Mouse (Mus musculus) limb, embryonic 13.5 days (tissue): ENCODE data around the gene Gm14744. TPM values are rescaled to one million over a fixed set of nuclear protein-coding genes. Genes with fewer than 3 reads are reported as not detected.
"Not testable (repeated sequence)": the region's sequence is repeated elsewhere in the genome, so short reads cannot be mapped to it uniquely, and the experiment has no call there.

Source experiments
- ATAC-seq: fragments of 200-750 bp; cut with Nextera tagmentation; 2 replicates; pipeline ENCODE4 v1.8.0; 2017; ENCODE audit warnings: low read depth, moderate number of reproducible peaks, moderate TSS enrichment; ENCODE audit not compliant: low FRiP score
- H3K27ac ChIP-seq: fragments of 300-500 bp; sonication (generic); 2 replicates; pipeline ENCODE4 v1.5.1; 2015; ENCODE audit warnings: inconsistent platforms, mild to moderate bottlenecking, moderate library complexity
- H3K27me3 ChIP-seq: fragments of 300-500 bp; sonication (generic); 2 replicates; pipeline ENCODE4 v1.6.1; 2015; ENCODE audit warnings: mild to moderate bottlenecking, inconsistent platforms
- H3K36me3 ChIP-seq: fragments of 300-500 bp; sonication (generic); 2 replicates; pipeline ENCODE4 v1.6.1; 2015; ENCODE audit warnings: inconsistent platforms, mild to moderate bottlenecking, moderate library complexity
- H3K4me1 ChIP-seq: fragments of 300-500 bp; sonication (generic); 2 replicates; pipeline ENCODE4 v1.6.1; 2015; ENCODE audit warnings: inconsistent platforms
- H3K4me2 ChIP-seq: fragments of 300-500 bp; sonication (generic); replicated peaks from 2 replicates; pipeline ENCODE4 v1.6.1; 2015; ENCODE audit warnings: inconsistent platforms, mild to moderate bottlenecking, moderate library complexity
- H3K4me3 ChIP-seq: fragments of 300-500 bp; sonication (generic); 2 replicates; pipeline ENCODE4 v1.5.1; 2015; ENCODE audit warnings: moderate library complexity, mild to moderate bottlenecking, inconsistent platforms
- H3K9ac ChIP-seq: fragments of 300-500 bp; sonication (generic); 2 replicates; pipeline ENCODE4 v1.6.1; 2015; ENCODE audit warnings: mild to moderate bottlenecking, inconsistent platforms
- H3K9me3 ChIP-seq: fragments of 300-500 bp; sonication (generic); 2 replicates; pipeline ENCODE4 v1.6.1; 2016; ENCODE audit warnings: inconsistent platforms
- WGBS: fragments of 180-500 bp; shearing (Covaris S2); methylation state at CpG from one replicate; pipeline ENCODE4 v1.1.7; 2015; 5-methylcytosine and 5-hydroxymethylcytosine counted together
- polyA plus RNA-seq: library from polyadenylated mRNA; unstranded; fragments of >200 nt; fragmentation: Nextera tagmentation; extraction: Ambion mirVana; gene quantifications from 2 replicates; pipeline ENCODE4 v1.2.1, GENCODE M21; 2015

Gene Gm14744
- polyA plus RNA-seq: not detected in 2 replicates

DNA sequence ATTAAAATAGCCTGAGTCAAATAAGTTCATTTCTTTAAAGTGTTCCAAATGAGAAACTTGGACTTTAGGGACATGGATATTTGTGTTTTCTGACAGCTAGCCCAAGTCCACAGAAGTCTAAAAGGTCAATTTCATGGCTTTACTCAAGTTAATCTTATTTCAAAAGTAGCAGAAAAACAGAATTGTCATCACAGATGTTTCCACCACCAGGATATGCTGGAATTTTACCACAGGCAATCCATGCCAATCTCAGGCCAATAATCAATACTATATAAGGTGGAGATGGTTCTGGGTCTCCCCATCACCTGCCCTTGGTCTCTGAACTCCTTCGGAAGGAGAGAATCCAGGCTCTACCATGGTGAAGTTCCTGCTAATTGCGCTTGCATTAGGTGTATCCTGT is at the start of gene Gm14744:
TSS of gene Gm14744 (plus strand) at position 301 of the 400 bp plus-strand sequence.
- not testable (repeated sequence) for H3K9ac ChIP-seq, ATAC-seq, H3K4me1 ChIP-seq, H3K36me3 ChIP-seq, H3K27ac ChIP-seq, H3K4me2 ChIP-seq, H3K9me3 ChIP-seq, H3K27me3 ChIP-seq, H3K4me3 ChIP-seq
- WGBS: 83% methylated on average over 2 of the region's 2 CpGs

GRCm38 (mm10) chrX:77853523-77853922 is 11.0 kb upstream of the Gm14744 start, which contains the start of gene Pbsn:
TSS of gene Pbsn (minus strand) at chrX:77853623.
- no peak for ATAC-seq
- 82% methylated on average over 1 of the region's 1 CpGs for WGBS
- H3K9ac ChIP-seq: no peak within 1 kb of the TSS

GRCm38 (mm10) chrX:77880033-77880432 is 15.5 kb downstream of the Gm14744 start:
- not testable (repeated sequence) for H3K4me2 ChIP-seq, H3K9ac ChIP-seq, H3K27me3 ChIP-seq, ATAC-seq, H3K9me3 ChIP-seq, H3K4me1 ChIP-seq, H3K27ac ChIP-seq, H3K4me3 ChIP-seq, H3K36me3 ChIP-seq
- WGBS: 66% methylated on average over 2 of the region's 4 CpGs

More at GRCm38 (mm10) chrX:77853523-77853922, 11.0 kb upstream of the Gm14744 start, which contains the start of gene Pbsn:
- Histone ChIP-seq H3K4me3 (no peak within 1 kb of the TSS), H3K27me3 (no peaks in the 10 kb centered on the region), H3K4me2 (no peak within 1 kb of the TSS), H3K27ac (no peak within 1 kb of the TSS), H3K9me3 (no peaks in the 10 kb centered on the region), H3K4me1 (no peaks in the 10 kb centered on the region), H3K36me3 (no peaks in the 10 kb centered on the region)

Other genes starting within 250 kb of the Gm14744 start
- gene Prkx, start 68.5 kb upstream of the Gm14744 start, polyA plus RNA-seq: 14.5 and 14.7 TPM in 2 replicates
- gene Pbsn, start 11.1 kb upstream of the Gm14744 start, polyA plus RNA-seq: not detected in 2 replicates
- not detected in 2 replicates for gene 5430402E10Rik, start 60.3 kb downstream of the Gm14744 start, polyA plus RNA-seq
- not detected in 2 replicates for gene Obp1a, start 226.6 kb downstream of the Gm14744 start, polyA plus RNA-seq